Mouse (Mus musculus) ES-E14 (cell line): ENCODE data around the gene Tmem178.

Experiments
- HCFC1 ChIP-seq: IDR thresholded peaks from 2 replicates; pipeline ENCODE4 v1.6.1; 2012; ENCODE audit warnings: low read length, inconsistent platforms, borderline replicate concordance; ENCODE audit not compliant: insufficient read depth
- MAFK ChIP-seq: IDR thresholded peaks from 2 replicates; pipeline ENCODE4 v1.6.1; 2014; ENCODE audit warnings: mild to moderate bottlenecking, low read depth, low read length, inconsistent platforms; ENCODE audit not compliant: insufficient read depth
- ZC3H11A ChIP-seq: IDR thresholded peaks from 2 replicates; pipeline ENCODE4 v1.6.1; 2012; ENCODE audit warnings: low read depth, mild to moderate bottlenecking, inconsistent platforms, low read length, borderline replicate concordance

DNA sequence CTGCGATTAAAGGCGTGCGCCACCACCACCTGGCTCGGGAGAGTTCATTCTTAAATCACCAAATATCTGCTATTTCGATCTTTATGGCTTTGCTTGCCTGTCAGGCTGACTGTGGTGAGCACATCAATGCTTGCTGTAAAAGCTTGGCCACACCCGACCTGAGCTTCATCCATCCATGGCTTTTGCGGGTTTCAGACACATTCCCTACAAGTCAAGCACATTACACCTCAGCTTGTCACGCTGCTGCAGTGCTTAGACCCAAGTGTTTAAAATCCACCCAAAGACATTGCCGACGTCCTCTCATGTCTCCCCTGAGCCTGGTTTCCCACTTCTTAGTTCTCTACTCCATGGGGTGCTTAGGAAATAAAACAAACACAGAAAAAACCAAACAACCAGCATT, 64.7 kb downstream of the Tmem178 start:
- TF ChIP-seq HCFC1 (no peak), MAFK (no peak), ZC3H11A (no peak)
